Mouse (Mus musculus): ENCODE data around the gene Sstr2.

DNA sequence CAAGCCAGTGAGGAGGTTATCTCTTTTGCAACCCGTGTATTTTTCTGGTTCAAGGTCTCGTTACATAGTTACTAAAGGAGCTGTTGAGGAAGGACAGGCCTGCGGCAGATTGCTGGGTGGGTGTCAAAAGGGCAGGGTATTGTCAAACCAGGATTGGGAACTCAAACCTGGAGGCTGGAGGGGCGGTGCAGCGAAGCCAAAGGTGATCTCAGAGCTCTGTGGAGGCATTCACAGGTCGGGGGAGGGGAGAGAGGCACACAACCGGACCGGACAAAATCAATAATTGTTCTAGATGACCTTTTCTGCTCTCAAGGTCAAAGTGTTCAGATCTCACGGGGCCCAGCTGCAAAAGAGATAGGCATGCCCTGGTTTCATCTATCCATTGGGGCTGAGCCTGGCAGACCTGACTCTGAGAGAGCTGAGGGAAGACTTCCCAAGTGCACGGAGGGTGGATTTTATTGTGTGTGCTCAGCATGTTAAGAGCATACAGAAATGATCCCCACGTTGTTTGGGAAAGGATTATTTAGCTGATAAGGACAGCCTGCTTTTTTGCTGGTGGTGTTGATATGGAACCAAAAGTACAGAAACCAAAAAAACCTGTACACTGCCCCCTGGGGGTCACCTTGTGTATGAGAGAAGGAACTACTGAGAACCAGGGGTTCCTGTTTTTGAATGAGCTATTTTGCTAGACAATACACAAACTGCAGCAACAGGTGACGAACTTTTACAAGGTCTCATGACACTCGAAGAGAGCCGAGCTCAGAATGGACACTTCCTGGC is 1.8 kb upstream of the Sstr2 start:
- TF ChIP-seq CTCF (IDR thresholded peaks at IDR 0.05; ENCODE audit: extremely low read depth, insufficient read depth, insufficient read length, insufficient replicate concordance) (no peak), POLR2A (IDR thresholded peaks at IDR 0.05; ENCODE audit: low read depth, low read length) (no peak)
